Mouse (Mus musculus) C2C12 (cell line): ENCODE data around the gene Pkn1.

ENCODE experiments used
- CTCF ChIP-seq: IDR thresholded peaks from one replicate; pipeline ENCODE4 v1.5.1; 2011; ENCODE audit not compliant: control insufficient read depth, insufficient read depth, insufficient read length
- MAX ChIP-seq: IDR thresholded peaks from one replicate; pipeline ENCODE4 v1.6.1; 2011; ENCODE audit warnings: mild to moderate bottlenecking, control low read depth
- USF1 ChIP-seq: IDR thresholded peaks from one replicate; pipeline ENCODE4 v1.6.1; 2011; ENCODE audit warnings: low read depth, mild to moderate bottlenecking, control low read depth, moderate library complexity

DNA sequence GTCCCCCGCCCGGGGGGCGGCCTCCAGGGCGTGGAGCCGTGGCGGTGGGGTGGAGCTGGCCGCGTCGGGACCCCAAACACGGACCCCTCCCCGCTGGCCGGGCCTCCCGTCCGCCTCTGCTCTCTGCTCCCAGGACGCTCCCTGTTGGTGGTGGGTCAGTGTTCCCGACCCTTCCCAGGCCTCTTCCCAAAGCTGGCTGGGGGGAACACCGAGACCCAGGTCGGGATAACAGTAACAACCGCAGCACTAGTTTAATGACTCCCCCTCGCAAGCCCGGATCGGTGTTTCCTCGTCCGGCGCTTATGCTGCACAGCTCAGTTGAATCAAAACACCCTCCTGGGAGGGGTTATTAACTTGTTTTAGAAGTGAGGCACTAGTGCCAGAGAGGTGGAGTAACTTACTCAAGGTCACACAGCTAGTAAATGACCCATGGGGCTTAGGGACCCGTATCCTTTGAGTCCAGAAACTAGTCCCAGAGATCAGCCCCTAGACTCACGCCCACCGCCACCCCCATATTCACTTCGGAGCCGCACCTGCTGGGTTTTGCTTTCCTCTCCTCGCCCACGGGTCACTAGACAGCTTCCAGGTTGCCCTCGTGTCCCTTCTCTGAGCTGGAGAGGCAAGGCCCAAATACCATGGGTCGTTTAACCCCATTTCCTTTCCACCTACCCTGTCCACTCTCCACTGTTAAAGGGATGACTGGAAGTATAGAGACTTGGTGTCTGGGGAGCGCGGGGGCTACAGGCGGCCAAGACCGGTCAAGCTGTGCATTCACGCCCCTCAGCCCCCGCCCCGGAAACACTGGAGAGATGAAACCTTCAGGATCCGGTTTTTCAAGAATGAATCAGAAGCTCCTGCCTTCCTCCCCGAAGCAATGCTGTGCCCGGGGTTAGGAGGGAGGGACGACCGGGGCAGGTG, 46.0 kb downstream of the Pkn1 start:
- no peak for TF ChIP-seq CTCF
- TF ChIP-seq MAX: no peak
- no peak for TF ChIP-seq USF1
